Mouse (Mus musculus) embryonic fibroblast, embryonic 13.5 days (primary cell): ENCODE measurements around the gene Grin2a.

Experiments
- CTCF ChIP-seq: IDR thresholded peaks from 2 replicates; pipeline ENCODE4 v1.5.1; 2011; ENCODE audit warnings: mild to moderate bottlenecking, control low read depth, low read length, moderate library complexity, borderline replicate concordance; ENCODE audit not compliant: insufficient read depth
- POLR2A ChIP-seq: IDR thresholded peaks from 2 replicates; pipeline ENCODE4 v1.6.1; 2011; ENCODE audit warnings: low read depth, mild to moderate bottlenecking, control low read depth, low read length, moderate library complexity

- no peak for TF ChIP-seq CTCF
- no peak for TF ChIP-seq POLR2A
These were observed 324.1 kb downstream of the Grin2a start for GRCm38 (mm10) chr16:9671222-9671621.
